Mouse (Mus musculus) T-helper 17 cell (primary cell): Measurements from ENCODE around the gene Micu1.

Experiments used
- in situ Hi-C, 2 experiments: fragments of 300-600 bp; cut with MboI, MseI; formaldehyde crosslinking; loops; 1 replicate in 1 of 2; 2 replicates in 1 of 2; pipeline ENCODE4 v1.15.1; 2025; ENCODE audit warnings: high pct_unique_total_duplicates in 2 of 2

Micu1 gene

GRCm38 (mm10) chr10:59702207-59703032 lies at the start of gene Micu1:
Gene Micu1 (plus strand): TSS chr10:59702477.
- in situ Hi-C loops = loop anchor here in 1 of 2 experiments (10.0 kb wide), 1 partner anchor 88 kb away; the partner anchor contains the start of genes Gm10322 and Mcu

GRCm38 (mm10) chr10:59656799-59657198 lies 45.5 kb upstream of the Micu1 start:
- in situ Hi-C loops = no loop called here

- in situ Hi-C loops = no loop called here
Measured at GRCm38 (mm10) chr10:59664765-59665164, 37.5 kb upstream of the Micu1 start.

- in situ Hi-C loops = no loop called here
Measured at GRCm38 (mm10) chr10:59665503-59666291, 36.6 kb upstream of the Micu1 start.

- in situ Hi-C loops = no loop called here
Measured at GRCm38 (mm10) chr10:59667377-59667776, 34.9 kb upstream of the Micu1 start.

- in situ Hi-C loops = no loop called here
Measured at GRCm38 (mm10) chr10:59668491-59668890, 33.8 kb upstream of the Micu1 start.

- in situ Hi-C loops = no loop called here
Measured at GRCm38 (mm10) chr10:59677836-59678235, 24.4 kb upstream of the Micu1 start.

GRCm38 (mm10) chr10:59679189-59679588 lies 23.1 kb upstream of the Micu1 start:
- in situ Hi-C loops = no loop called here

- in situ Hi-C loops = loop anchor here in 1 of 2 experiments (5.0 kb wide), 1 partner anchor 48 kb away; no protein-coding TSS in a partner anchor
Measured at GRCm38 (mm10) chr10:59685586-59685985, 16.7 kb upstream of the Micu1 start.

- in situ Hi-C loops = loop anchor here in 1 of 2 experiments (5.0 kb wide), 1 partner anchor 50 kb away; no protein-coding TSS in a partner anchor
Measured at GRCm38 (mm10) chr10:59687126-59687525, 15.2 kb upstream of the Micu1 start.

GRCm38 (mm10) chr10:59689836-59690235 lies 12.4 kb upstream of the Micu1 start:
- in situ Hi-C loops = loop anchor here in 1 of 2 experiments (5.0 kb wide), 1 partner anchor 53 kb away; no protein-coding TSS in a partner anchor

GRCm38 (mm10) chr10:59692441-59692840 lies 9.8 kb upstream of the Micu1 start:
- in situ Hi-C loops = no loop called here

- in situ Hi-C loops = no loop called here
Measured at GRCm38 (mm10) chr10:59694104-59694503, 8.2 kb upstream of the Micu1 start.

- in situ Hi-C loops = no loop called here
Measured at GRCm38 (mm10) chr10:59699516-59699915, 2.8 kb upstream of the Micu1 start.

GRCm38 (mm10) chr10:59701805-59702204 lies 472 bp upstream of the Micu1 start:
- in situ Hi-C loops = loop anchor here in 1 of 2 experiments (10.0 kb wide), 1 partner anchor 87 kb away; the partner anchor contains the start of genes Gm10322 and Mcu

- in situ Hi-C loops = loop anchor here in 1 of 2 experiments (10.0 kb wide), 1 partner anchor 88 kb away; the partner anchor contains the start of genes Gm10322 and Mcu
Measured at GRCm38 (mm10) chr10:59703060-59703760, 933 bp downstream of the Micu1 start.

GRCm38 (mm10) chr10:59706991-59707546 lies 4.8 kb downstream of the Micu1 start:
- in situ Hi-C loops = loop anchor here in 1 of 2 experiments (10.0 kb wide), 1 partner anchor 92 kb away; the partner anchor contains the start of genes Gm10322 and Mcu

GRCm38 (mm10) chr10:59707595-59707994 lies 5.3 kb downstream of the Micu1 start:
- in situ Hi-C loops = loop anchor here in 1 of 2 experiments (10.0 kb wide), 1 partner anchor 93 kb away; the partner anchor contains the start of genes Gm10322 and Mcu

GRCm38 (mm10) chr10:59709281-59709680 lies 7.0 kb downstream of the Micu1 start:
- in situ Hi-C loops = loop anchor here in 1 of 2 experiments (10.0 kb wide), 1 partner anchor 94 kb away; the partner anchor contains the start of genes Gm10322 and Mcu

- in situ Hi-C loops = no loop called here
Measured at GRCm38 (mm10) chr10:59710246-59710645, 8.0 kb downstream of the Micu1 start.

GRCm38 (mm10) chr10:59712062-59712461 lies 9.8 kb downstream of the Micu1 start:
- in situ Hi-C loops = no loop called here
